Mouse (Mus musculus) ovary, adult 18-20 months (tissue): ENCODE measurements around the gene Sprr2b.
"Not testable (repeated sequence)": the region's sequence is repeated elsewhere in the genome, so short reads cannot be mapped to it uniquely, and the experiment has no call there.

Experiments used
- DNase-seq: peaks from one replicate; pipeline ENCODE4 v3.0.0; 2022; ENCODE audit warnings: low spot score, mixed read lengths

Gene Sprr2b

DNA sequence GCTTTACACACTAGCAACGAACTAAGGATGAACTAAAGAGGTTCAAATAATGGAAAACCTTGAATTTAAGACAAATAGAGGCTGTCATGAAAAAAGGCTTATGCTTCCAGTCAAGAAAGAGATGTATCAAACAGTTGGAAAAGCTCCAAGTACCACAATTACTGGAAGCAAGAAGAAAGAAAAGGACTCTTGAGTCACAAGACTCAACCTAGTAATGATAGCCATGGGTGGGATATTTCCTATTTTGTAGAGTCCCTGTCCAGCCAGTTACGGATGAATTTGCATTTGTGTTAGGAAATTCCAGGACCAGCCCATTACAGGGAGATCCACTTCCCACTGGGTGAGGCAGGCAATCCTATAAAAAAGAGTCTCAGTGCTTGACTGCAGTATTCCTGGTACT, at the start of gene Sprr2b:
Sprr2b (plus strand) TSS at position 301 of the 400 bp plus-strand sequence.
- DNase-seq = no peak

DNA sequence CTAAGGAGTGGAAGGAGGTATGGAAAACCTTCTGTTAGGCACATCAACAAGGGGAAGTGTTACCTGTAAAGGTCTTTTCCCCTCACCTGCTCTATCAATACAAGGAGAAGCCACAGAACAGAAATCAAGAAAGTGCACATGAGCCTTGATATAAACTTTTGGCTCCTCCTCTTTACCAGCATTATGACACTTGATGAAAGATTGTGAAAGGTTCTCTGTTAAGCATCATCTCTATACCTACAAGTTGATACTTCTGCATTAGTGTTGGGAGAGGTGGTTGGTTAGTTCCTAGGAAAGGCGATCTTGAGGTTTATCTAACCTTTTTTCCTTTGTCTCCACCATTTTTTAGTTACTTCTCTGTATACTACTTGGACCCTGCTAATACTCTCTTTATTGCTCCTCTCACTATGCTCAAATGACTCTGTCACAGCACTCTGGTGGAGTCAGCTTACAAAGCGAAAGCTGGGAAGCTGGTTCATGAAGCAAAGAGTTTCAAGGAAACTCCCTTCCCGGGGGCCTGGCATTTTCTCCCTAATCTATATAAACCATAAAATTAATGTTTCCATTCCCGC, 44.9 kb upstream of the Sprr2b start:
- DNase-seq = not testable (repeated sequence)

DNA sequence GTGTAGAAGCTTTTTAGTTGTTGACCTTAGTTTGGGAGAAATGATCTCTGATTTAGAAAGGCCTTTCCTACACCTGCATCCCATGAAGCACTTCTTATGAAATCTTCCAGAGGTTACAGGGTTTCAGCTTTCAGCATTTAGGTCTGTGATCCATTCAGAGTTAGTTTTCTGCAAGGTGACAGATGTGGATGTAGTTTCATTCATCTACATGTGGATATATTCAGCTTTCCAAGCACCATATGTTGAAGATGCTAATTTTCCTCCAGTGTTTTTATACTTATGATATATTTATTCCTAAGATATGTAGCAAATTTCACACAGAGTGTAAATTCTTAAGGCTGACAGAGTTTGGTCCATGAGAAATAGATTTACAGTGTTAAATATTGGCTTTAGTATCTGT, 42.9 kb upstream of the Sprr2b start:
- not testable (repeated sequence) for DNase-seq

DNA sequence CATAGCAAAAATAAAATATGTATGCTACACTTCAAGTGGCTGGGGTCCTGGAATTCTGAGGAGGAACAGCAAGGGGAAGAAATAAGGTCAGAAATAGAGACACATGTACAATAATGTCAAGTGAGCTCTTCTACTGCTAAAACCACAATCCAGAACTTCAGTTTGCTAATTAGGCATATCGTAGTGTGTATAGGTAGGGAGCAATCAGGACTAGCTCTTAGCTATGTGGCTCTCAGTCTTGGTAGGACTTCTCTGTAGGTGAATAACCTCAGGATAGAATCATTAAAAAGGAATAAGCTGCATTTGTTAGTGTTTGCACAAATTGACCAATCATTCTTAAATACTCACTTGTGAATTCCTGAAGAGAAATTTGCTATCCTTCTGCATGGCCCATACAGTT, 42.4 kb upstream of the Sprr2b start:
- DNase-seq = not testable (repeated sequence)

DNA sequence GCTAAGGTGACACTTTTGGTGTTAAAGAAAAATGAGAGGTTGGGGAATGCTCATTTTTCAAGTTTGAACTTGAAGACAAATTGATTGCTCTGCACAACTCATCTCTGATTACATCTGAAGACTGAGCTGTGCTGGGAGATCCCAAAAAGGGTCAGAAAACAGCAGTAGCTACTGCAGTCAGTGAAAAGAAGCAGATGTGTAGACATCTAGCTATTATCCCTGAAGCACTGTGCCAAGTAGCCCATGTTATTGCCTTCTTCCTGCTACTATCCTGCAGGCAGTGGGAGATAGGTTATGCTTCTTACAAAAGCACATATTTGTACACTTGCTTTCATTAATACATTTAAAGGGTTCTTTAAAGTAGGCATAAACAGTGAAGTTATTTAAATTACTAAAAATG, 36.8 kb upstream of the Sprr2b start:
- not testable (repeated sequence) for DNase-seq

DNA sequence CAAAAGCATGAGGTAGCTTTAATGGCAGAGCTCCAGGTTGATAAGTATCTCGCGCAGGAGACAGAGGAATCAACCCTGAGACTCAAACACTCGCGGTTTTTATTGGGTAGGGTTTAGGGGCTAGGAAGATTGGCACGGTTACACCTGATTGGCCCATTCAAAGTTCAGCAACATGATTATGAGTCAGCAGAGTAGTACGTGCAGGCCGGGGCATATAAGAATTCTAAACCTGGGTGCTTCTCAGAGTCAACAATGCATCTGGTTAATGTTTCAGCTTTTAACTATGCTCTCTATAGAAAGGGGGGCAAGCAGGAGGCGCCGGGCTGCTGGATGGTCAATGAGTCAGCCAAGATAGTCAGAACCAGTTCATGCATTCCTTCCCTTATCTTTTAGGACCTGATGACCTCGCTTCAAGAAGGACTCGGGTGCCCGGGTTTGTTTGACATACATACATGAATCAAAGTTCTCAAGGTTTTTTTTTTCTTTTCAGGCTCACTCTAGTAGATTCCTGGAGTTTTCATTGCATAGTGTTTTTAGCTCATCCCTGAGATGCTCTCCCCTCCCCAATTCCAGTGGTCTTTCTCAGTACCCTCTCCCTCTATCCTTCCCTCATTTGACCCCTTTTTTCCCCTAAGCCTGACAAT, 35.3 kb upstream of the Sprr2b start:
- DNase-seq = not testable (repeated sequence)

DNA sequence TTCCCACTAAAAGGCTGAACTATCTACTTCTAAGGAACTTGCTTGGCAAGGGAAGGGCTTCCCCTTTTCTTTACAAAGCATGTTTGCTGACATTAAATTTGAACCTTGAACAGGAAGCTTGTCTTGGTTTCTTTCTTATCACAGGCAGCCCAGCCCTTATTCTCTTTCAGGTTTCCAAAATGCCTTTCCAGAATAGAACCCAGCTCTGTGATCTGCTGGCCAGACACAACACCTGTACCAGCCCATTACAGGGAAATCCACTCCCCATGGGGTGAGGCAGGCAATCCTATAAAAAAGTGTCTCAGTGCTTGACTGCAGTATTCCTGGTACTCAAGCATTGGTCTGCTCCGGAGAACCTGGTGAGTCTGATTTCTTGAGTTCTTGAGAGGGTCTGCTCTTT, 31.3 kb upstream of the Sprr2b start, which contains the start of gene Sprr2a3:
Sprr2a3 (plus strand) TSS at position 317 of the 400 bp plus-strand sequence.
- DNase-seq = not testable (repeated sequence)

DNA sequence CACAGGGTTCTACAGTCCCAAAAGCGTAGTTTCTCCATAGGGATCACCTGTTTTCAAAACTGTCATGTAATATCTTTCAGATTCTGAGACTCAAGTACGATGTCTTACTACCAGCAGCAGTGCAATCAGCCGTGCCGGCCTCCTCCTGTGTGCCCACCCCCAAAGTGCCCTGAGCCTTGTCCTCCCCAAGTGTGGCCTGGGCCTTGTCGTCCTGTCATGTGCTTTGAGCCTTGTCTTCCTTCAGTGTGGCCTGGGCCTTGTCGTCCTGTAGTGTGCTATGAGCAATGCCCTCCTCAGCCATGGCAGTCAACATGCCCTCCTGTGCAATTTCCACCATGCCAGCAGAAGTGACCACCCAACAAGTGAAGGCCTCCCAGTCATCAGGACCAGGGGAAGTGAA, 27.9 kb upstream of the Sprr2b start:
- not testable (repeated sequence) for DNase-seq

DNA sequence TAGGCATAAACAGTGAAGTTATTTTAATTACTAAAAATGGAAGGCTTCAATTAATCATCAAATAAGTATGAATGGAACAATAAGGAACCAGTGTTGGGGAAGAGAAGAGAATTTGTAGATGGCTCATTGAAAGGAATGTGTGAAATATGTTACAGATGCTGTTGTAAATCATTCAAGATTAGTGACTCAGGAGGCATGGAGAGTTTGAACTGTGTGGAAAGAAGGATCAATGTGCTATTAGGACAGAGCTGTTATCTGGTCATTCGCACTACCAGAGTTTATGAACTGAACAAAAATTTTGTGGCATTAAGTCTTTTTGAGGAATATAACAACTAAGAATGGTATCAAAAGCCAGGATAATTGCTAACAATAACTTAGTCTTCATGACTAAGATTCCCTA, 9.0 kb upstream of the Sprr2b start:
- DNase-seq = no peak

DNA sequence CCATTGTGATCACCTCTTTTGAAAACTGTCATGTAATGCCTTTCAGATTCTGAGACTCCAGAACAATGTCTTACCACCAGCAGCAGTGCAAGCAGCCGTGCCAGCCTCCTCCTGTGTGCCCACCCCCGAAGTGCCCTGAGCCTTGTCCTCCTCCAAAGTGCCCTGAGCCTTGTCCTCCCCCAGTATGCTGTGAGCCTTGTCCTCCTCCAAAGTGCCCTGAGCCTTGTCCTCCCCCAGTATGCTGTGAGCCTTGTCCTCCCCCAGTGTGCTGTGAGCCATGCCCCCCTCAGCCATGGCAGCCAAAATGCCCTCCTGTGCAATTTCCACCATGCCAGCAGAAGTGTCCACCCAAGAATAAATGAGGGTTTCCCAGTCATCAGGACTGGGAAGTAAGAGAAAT, 964 bp downstream of the Sprr2b start:
- DNase-seq = no peak

DNA sequence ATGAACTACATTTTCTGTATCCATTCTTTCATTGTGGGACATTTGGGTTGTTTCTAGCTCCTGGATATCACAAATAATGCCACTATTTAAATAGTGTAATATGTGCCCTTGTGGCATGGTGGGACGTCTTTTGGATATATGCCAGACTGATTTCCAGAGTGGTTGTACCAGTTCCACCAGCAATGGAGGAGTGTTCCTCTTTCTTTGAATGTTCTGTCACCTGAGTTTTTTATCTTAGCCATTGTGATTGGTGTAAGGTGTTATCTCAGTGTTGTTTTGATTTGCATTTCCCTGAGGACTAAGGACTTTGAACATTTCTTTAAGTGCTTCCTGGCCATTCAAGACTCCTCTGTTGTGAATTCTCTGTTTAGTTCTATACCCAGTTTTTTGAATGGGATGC, 19.9 kb downstream of the Sprr2b start:
- DNase-seq = no peak

DNA sequence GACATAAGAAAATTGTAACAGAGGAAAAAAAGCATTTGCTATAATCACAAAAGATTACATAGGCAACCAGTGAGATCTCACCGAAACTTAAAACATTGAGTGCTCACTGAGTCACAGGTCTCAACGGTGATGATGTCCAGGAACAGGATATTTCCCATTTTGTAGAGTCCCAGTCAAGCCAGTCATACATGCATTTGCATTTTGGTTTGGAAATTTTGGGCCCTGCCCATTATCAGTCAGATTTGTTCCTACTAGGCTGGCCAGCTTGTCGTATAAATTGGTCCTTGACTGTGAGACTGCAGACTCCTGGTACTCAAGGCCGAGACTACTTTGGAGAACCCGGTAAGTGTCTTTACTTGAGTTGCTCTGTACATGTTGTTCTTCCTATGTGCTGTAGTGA, 22.4 kb downstream of the Sprr2b start, which contains the start of gene Sprr2d:
Sprr2d (plus strand) TSS at position 301 of the 400 bp plus-strand sequence.
- DNase-seq = no peak

DNA sequence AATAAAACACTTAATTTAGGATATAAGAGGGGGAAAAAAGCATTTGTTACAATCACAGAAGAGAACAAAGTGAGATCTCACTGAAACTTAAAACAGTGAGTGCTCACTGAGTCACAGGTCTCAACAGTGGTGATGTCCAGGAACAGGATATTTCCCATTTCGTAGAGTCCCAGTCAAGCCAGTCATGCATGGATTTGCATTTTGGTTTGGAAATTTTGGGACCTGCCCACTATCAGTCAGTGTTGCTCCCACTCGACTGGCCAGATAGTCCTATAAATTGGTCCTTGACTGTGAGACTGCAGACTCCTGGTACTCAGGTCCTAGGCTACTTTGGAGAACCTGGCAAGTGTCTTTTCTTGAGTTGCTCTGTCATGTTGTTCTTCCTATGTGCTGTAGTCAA, 35.4 kb downstream of the Sprr2b start, which contains the start of gene Sprr2e:
Sprr2e (plus strand) TSS at position 301 of the 400 bp plus-strand sequence.
- DNase-seq = no peak

DNA sequence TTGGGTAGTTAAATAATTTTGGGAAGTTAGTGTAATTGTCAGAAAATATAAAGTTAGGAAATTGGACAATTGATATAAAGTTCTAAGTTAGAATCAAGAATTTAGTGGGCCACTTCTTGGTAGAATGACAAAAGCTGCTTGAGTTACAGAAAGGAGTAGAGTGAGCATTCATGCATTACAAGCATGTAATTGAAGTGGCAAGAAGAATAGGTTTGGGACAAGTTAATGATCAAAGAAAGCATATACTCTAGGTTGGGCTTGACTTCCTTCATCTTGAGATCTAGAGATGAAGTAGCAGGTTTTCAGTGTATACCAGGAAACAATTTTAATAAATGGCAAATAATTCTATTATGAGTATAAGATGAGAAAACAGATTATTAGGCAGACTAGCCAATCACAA, 45.2 kb downstream of the Sprr2b start:
- no peak for DNase-seq

DNA sequence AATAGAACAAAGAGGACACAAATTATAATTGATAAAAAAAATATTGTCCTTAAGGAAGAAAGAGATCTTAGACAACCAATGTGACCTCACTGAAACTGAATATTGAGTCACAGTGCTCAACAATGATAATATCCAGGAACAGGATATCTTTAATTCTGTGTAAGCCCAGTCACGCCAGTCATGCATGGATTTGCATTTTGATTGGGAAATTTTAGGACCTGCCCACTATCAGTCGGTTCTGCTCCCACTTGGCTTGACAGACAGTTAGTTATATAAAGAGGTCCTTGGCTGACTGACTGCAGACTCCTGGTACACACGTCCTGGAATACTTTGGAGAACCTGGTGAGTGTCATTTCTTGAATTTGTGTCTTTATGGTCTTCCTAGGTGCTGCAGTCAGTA, 48.5 kb downstream of the Sprr2b start, which contains the start of gene Sprr2f:
Sprr2f (plus strand) TSS at position 301 of the 400 bp plus-strand sequence.
- no peak for DNase-seq
